Mouse (Mus musculus) embryonic facial prominence, embryonic 13.5 days (tissue): Measurements from ENCODE around the gene Rab32. TPM values are rescaled to one million over a fixed set of nuclear protein-coding genes. Genes with fewer than 3 reads are reported as not detected.

Source experiments
- polyA plus RNA-seq: library from polyadenylated mRNA; unstranded; fragments of >200 nt; fragmentation: Nextera tagmentation; extraction: Ambion mirVana; gene quantifications from 2 replicates; pipeline ENCODE4 v1.2.1, GENCODE M21; 2015

The Rab32 gene
- polyA plus RNA-seq, 1 experiment from 2014 or later = 25.5 TPM

Other genes starting within 250 kb of the Rab32 start
- 0.07 and 0.12 TPM in 2 replicates for gene Adgb, start 85.9 kb downstream of the Rab32 start, polyA plus RNA-seq
- not detected in 2 replicates for gene Gm10944, start 123.1 kb upstream of the Rab32 start, polyA plus RNA-seq